Mouse (Mus musculus): ENCODE results near the gene Crim1. TPM values are rescaled to one million over a fixed set of nuclear protein-coding genes. Genes with fewer than 3 reads are reported as not detected.
A peak's percentile ranks its signal among the peaks of the same experiment; 100 is the strongest.

Crim1 gene
- total RNA-seq, 1 experiment: 61.7 TPM

GRCm38 (mm10) chr17:78197111-78197510 lies 2.9 kb upstream of the Crim1 start:
- H3K4me1 ChIP-seq (ENCODE audit: control insufficient read depth in 2 of 2, insufficient read depth in 2 of 2, low read length in 2 of 2, poor library complexity in 1 of 2): no peaks in the 10 kb centered on the region; a peak in 1 of 4 replicates
- H3K4me3 ChIP-seq (ENCODE audit: insufficient read depth in 1 of 2, low read depth in 1 of 2, low read length in 2 of 2, poor library complexity in 1 of 2, severe bottlenecking in 1 of 2): no peak overlapping the region
- H3K9ac ChIP-seq (ENCODE audit: insufficient read depth, low read depth, low read length, poor library complexity, severe bottlenecking): no peak overlapping the region
- no peaks in the 10 kb centered on the region for H3K36me3 ChIP-seq (ENCODE audit: control insufficient read depth, insufficient read depth, low read length, poor library complexity, severe bottlenecking)
- H3K27ac ChIP-seq (ENCODE audit: insufficient read depth, low read depth, low read length, poor library complexity, severe bottlenecking): no peak overlapping the region
- in situ Hi-C loops (cut with MboI; ENCODE audit: low sequenced_read_pairs in 2 of 2, unreplicated experiment in 2 of 2): no loop called here
- H3K9me3 ChIP-seq (ENCODE audit: control insufficient read depth, insufficient read depth, low read depth, low read length): no peaks in the 10 kb centered on the region
- TF ChIP-seq ZC3H11A (IDR thresholded peaks at IDR 0.05; ENCODE audit: borderline replicate concordance, low read depth, low read length) (peak; percentile 45; the same call in 1 of the 2 replicates), CHD2 (IDR thresholded peaks at IDR 0.05; ENCODE audit: low read depth, low read length) (no peak)
- no peak for DNase-seq (ENCODE audit: low read depth, low spot score)

- Histone ChIP-seq H3K4me1 (ENCODE audit: control insufficient read depth in 2 of 2, insufficient read depth in 2 of 2, low read length in 2 of 2, poor library complexity in 1 of 2) (no peaks in the 10 kb centered on the region; a peak in 1 of 4 replicates), H3K9me3 (ENCODE audit: control insufficient read depth, insufficient read depth, low read depth, low read length) (no peaks in the 10 kb centered on the region), H3K27ac (ENCODE audit: insufficient read depth, low read depth, low read length, poor library complexity, severe bottlenecking) (no peak overlapping the region), H3K4me3 (ENCODE audit: insufficient read depth in 1 of 2, low read depth in 1 of 2, low read length in 2 of 2, poor library complexity in 1 of 2, severe bottlenecking in 1 of 2) (no peak overlapping the region), H3K9ac (ENCODE audit: insufficient read depth, low read depth, low read length, poor library complexity, severe bottlenecking) (no peak overlapping the region), H3K36me3 (ENCODE audit: control insufficient read depth, insufficient read depth, low read length, poor library complexity, severe bottlenecking) (no peaks in the 10 kb centered on the region)
- TF ChIP-seq HCFC1 (IDR thresholded peaks at IDR 0.05; ENCODE audit: borderline replicate concordance, insufficient read depth, low read length): no peak
- TF ChIP-seq CHD2 (IDR thresholded peaks at IDR 0.05; ENCODE audit: low read depth, low read length): no peak
- TF ChIP-seq ZC3H11A (IDR thresholded peaks at IDR 0.05; ENCODE audit: borderline replicate concordance, low read depth, low read length): no peak
- TF ChIP-seq MAFK (IDR thresholded peaks at IDR 0.05; ENCODE audit: insufficient read depth, low read depth, low read length): no peak
- no peak for TF ChIP-seq ZNF384 (IDR thresholded peaks at IDR 0.05; ENCODE audit: low read depth, low read length)
- no peak for DNase-seq (ENCODE audit: low read depth, low spot score)
- in situ Hi-C loops (cut with MboI; ENCODE audit: low sequenced_read_pairs in 2 of 2, unreplicated experiment in 2 of 2): no loop called here
These were observed 1.9 kb upstream of the Crim1 start for GRCm38 (mm10) chr17:78198140-78198539.

- no peaks in the 10 kb centered on the region for H3K36me3 ChIP-seq (ENCODE audit: control insufficient read depth, insufficient read depth, low read length, poor library complexity, severe bottlenecking)
- DNase-seq (ENCODE audit: low read depth, low spot score): no peak
- H3K27ac ChIP-seq (ENCODE audit: insufficient read depth, low read depth, low read length, poor library complexity, severe bottlenecking): no peak overlapping the region
- TF ChIP-seq MAFK (IDR thresholded peaks at IDR 0.05; ENCODE audit: insufficient read depth, low read depth, low read length) (no peak), HCFC1 (IDR thresholded peaks at IDR 0.05; ENCODE audit: borderline replicate concordance, insufficient read depth, low read length) (no peak)
- no peaks in the 10 kb centered on the region; a peak in 1 of 4 replicates for H3K4me1 ChIP-seq (ENCODE audit: control insufficient read depth in 2 of 2, insufficient read depth in 2 of 2, low read length in 2 of 2, poor library complexity in 1 of 2)
- H3K9ac ChIP-seq (ENCODE audit: insufficient read depth, low read depth, low read length, poor library complexity, severe bottlenecking): no peak overlapping the region
- no peak overlapping the region for H3K4me3 ChIP-seq (ENCODE audit: insufficient read depth in 1 of 2, low read depth in 1 of 2, low read length in 2 of 2, poor library complexity in 1 of 2, severe bottlenecking in 1 of 2)
- H3K9me3 ChIP-seq (ENCODE audit: control insufficient read depth, insufficient read depth, low read depth, low read length): no peaks in the 10 kb centered on the region
- in situ Hi-C loops (cut with MboI; ENCODE audit: low sequenced_read_pairs in 2 of 2, unreplicated experiment in 2 of 2): no loop called here
These were observed 1.2 kb upstream of the Crim1 start for GRCm38 (mm10) chr17:78198820-78199219.

GRCm38 (mm10) chr17:78199231-78199625 lies 820 bp upstream of the Crim1 start:
- Histone ChIP-seq H3K9ac (ENCODE audit: insufficient read depth, low read depth, low read length, poor library complexity, severe bottlenecking) (peak overlapping the region; percentile 61; the same call in 1 of the 2 replicates), H3K4me1 (ENCODE audit: control insufficient read depth in 2 of 2, insufficient read depth in 2 of 2, low read length in 2 of 2, poor library complexity in 1 of 2) (no peaks in the 10 kb centered on the region; a peak in 1 of 4 replicates), H3K9me3 (ENCODE audit: control insufficient read depth, insufficient read depth, low read depth, low read length) (no peaks in the 10 kb centered on the region), H3K4me3 (ENCODE audit: insufficient read depth in 1 of 2, low read depth in 1 of 2, low read length in 2 of 2, poor library complexity in 1 of 2, severe bottlenecking in 1 of 2) (peak overlapping the region; percentile 68 to 90), H3K27ac (ENCODE audit: insufficient read depth, low read depth, low read length, poor library complexity, severe bottlenecking) (no peak overlapping the region), H3K36me3 (ENCODE audit: control insufficient read depth, insufficient read depth, low read length, poor library complexity, severe bottlenecking) (no peaks in the 10 kb centered on the region)
- no peak for TF ChIP-seq MAFK (IDR thresholded peaks at IDR 0.05; ENCODE audit: insufficient read depth, low read depth, low read length)
- no peak for TF ChIP-seq ZC3H11A (IDR thresholded peaks at IDR 0.05; ENCODE audit: borderline replicate concordance, low read depth, low read length)
- TF ChIP-seq CHD2 (IDR thresholded peaks at IDR 0.05; ENCODE audit: low read depth, low read length): no peak
- TF ChIP-seq HCFC1 (IDR thresholded peaks at IDR 0.05; ENCODE audit: borderline replicate concordance, insufficient read depth, low read length): no peak
- no peak for TF ChIP-seq ZNF384 (IDR thresholded peaks at IDR 0.05; ENCODE audit: low read depth, low read length)
- in situ Hi-C loops (cut with MboI; ENCODE audit: low sequenced_read_pairs in 2 of 2, unreplicated experiment in 2 of 2): no loop called here
- no peak for DNase-seq (ENCODE audit: low read depth, low spot score)

- DNase-seq (ENCODE audit: low read depth, low spot score): peak; percentile 28
- in situ Hi-C loops (cut with MboI; ENCODE audit: low sequenced_read_pairs in 2 of 2, unreplicated experiment in 2 of 2): no loop called here
These were observed 643 bp downstream of the Crim1 start for GRCm38 (mm10) chr17:78200561-78201220.

More at GRCm38 (mm10) chr17:78200561-78201220, 643 bp downstream of the Crim1 start:
- peak overlapping the region; percentile 86 for H3K9ac ChIP-seq (ENCODE audit: insufficient read depth, low read depth, low read length, poor library complexity, severe bottlenecking)
- no peaks in the 10 kb centered on the region for H3K9me3 ChIP-seq (ENCODE audit: control insufficient read depth, insufficient read depth, low read depth, low read length)
- no peaks in the 10 kb centered on the region for H3K36me3 ChIP-seq (ENCODE audit: control insufficient read depth, insufficient read depth, low read length, poor library complexity, severe bottlenecking)
- no peak overlapping the region for H3K27ac ChIP-seq (ENCODE audit: insufficient read depth, low read depth, low read length, poor library complexity, severe bottlenecking)
- peak overlapping the region; percentile 82 to 90 for H3K4me3 ChIP-seq (ENCODE audit: insufficient read depth in 1 of 2, low read depth in 1 of 2, low read length in 2 of 2, poor library complexity in 1 of 2, severe bottlenecking in 1 of 2)
- no peaks in the 10 kb centered on the region; a peak in 1 of 4 replicates for H3K4me1 ChIP-seq (ENCODE audit: control insufficient read depth in 2 of 2, insufficient read depth in 2 of 2, low read length in 2 of 2, poor library complexity in 1 of 2)
- TF ChIP-seq ZC3H11A (IDR thresholded peaks at IDR 0.05; ENCODE audit: borderline replicate concordance, low read depth, low read length) (no peak), CHD2 (IDR thresholded peaks at IDR 0.05; ENCODE audit: low read depth, low read length) (no peak), ZNF384 (IDR thresholded peaks at IDR 0.05; ENCODE audit: low read depth, low read length) (no peak), HCFC1 (IDR thresholded peaks at IDR 0.05; ENCODE audit: borderline replicate concordance, insufficient read depth, low read length) (no peak; the same call in 1 of the 2 replicates), MAFK (IDR thresholded peaks at IDR 0.05; ENCODE audit: insufficient read depth, low read depth, low read length) (no peak)
